Mouse (Mus musculus) lung, postnatal 25 days (tissue): ENCODE measurements around the gene Olfr635.
"Not testable (repeated sequence)": the region's sequence is repeated elsewhere in the genome, so short reads cannot be mapped to it uniquely, and the experiment has no call there.

Experiments used
- DNase-seq: peaks from one replicate; pipeline ENCODE4 v3.0.0; 2022; ENCODE audit warnings: low spot score

The Olfr635 gene

GRCm38 (mm10) chr7:103970852-103971251 is at the start of gene Olfr635:
Olfr635 (plus strand) TSS chr7:103971152.
- no peak for DNase-seq

GRCm38 (mm10) chr7:103928525-103928924 is 42.4 kb upstream of the Olfr635 start, which contains the start of gene Olfr631:
Olfr631 (plus strand) TSS chr7:103928825.
- DNase-seq, result no peak

- DNase-seq, result no peak
Observed at GRCm38 (mm10) chr7:103934264-103934663, 36.7 kb upstream of the Olfr635 start, which contains the start of gene Olfr632. Olfr632 (plus strand) TSS chr7:103934347.

GRCm38 (mm10) chr7:103942730-103943129 is 28.2 kb upstream of the Olfr635 start:
- DNase-seq, result peak; percentile 5

GRCm38 (mm10) chr7:103944137-103944536 is 26.8 kb upstream of the Olfr635 start, which contains the start of gene Olfr633:
Olfr633 (plus strand) TSS chr7:103944437.
- no peak for DNase-seq

GRCm38 (mm10) chr7:103966873-103967272 is 4.1 kb upstream of the Olfr635 start:
- DNase-seq, result not testable (repeated sequence)

- no peak for DNase-seq
Observed at GRCm38 (mm10) chr7:103971782-103972181, 830 bp downstream of the Olfr635 start.

- DNase-seq, result no peak
Observed at GRCm38 (mm10) chr7:103998446-103998845, 27.5 kb downstream of the Olfr635 start, which contains the start of gene Olfr638. Olfr638 (plus strand) TSS chr7:103998746.

GRCm38 (mm10) chr7:103999124-103999523 is 28.2 kb downstream of the Olfr635 start:
- no peak for DNase-seq

GRCm38 (mm10) chr7:104017203-104017602 is 46.3 kb downstream of the Olfr635 start, which contains the start of gene Olfr639:
Olfr639 (minus strand) TSS chr7:104017303.
- DNase-seq, result no peak

GRCm38 (mm10) chr7:104018953-104019352 is 48.0 kb downstream of the Olfr635 start:
- no peak for DNase-seq

- no peak for DNase-seq
Observed at GRCm38 (mm10) chr7:104021651-104022050, 50.7 kb downstream of the Olfr635 start.

GRCm38 (mm10) chr7:104025473-104025872 is 54.5 kb downstream of the Olfr635 start, which contains the start of gene Olfr640:
Olfr640 (minus strand) TSS chr7:104025573.
- DNase-seq, result no peak

GRCm38 (mm10) chr7:104026978-104027377 is 56.0 kb downstream of the Olfr635 start:
- DNase-seq, result no peak

GRCm38 (mm10) chr7:104035145-104035544 is 64.2 kb downstream of the Olfr635 start, which contains the start of gene Olfr641:
Olfr641 (plus strand) TSS chr7:104035445.
- DNase-seq, result no peak
